Mouse (Mus musculus) cerebral cortex, adult 2 months (tissue): ENCODE results near the gene Mon2.

Experiments
- WGBS: fragments of 180-500 bp; shearing (Covaris S2); methylation state at CpG from one replicate; pipeline ENCODE4 v1.1.7; 2018; 5-methylcytosine and 5-hydroxymethylcytosine counted together

Mon2 gene

DNA sequence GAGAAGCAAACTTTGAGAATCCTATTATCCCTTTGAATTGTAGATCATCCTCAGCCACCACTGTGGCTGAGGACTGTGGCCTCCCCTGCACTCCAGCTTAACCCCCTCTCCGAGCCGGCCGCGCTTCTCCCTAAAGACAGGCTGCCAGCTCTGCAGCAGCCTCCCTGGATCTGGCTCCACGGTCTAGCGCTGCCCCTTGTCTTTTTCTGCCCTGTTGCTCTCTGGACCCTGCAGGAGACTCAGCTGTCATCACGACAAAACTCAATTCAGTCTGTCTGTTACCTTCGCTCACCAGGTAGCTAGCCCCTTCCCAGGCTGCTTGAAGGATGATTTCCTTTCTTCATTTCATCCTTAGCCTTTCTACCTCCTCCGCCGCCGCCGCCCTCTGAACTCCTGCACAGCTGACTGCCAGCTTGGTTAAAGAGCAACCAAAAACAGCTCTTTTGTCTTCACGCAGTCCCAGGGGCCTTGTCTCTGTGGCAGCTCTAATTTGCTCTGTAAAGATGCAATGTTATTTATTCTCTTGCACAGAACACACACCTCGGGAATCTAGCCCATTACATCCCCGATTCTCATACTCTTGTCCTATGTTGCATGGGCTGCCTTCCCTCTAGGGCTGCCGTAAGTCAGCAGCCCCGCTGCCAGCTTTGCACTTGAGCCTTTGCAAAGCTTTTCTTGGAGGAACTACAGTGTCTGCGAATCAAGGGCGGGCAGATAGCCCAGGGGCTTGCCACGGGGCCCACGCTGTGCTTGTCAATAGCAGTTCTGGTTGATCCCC is 112.7 kb downstream of the Mon2 start:
- 31% methylated on average over 21 of the region's 21 CpGs for WGBS

DNA sequence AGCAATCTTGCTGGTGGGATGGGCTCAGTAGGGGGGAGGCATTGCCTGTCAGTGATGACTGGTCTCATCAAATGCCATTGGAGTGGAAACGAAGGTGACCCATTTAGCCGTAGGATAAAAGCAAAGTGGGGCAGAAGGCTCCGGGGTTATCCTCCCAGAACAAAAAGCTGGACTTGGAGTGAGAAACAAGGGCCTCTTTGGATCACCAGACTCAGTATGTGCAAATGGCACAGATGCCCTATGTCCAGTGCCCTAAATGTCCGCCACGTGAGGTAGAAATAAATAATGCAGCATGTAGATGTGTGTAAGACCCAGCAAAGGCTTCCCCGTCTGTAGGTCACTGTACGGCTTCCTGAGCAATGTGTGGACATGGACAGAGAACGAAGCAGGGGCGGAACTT is 113.7 kb downstream of the Mon2 start:
- WGBS = 79% methylated on average over 9 of the region's 9 CpGs

DNA sequence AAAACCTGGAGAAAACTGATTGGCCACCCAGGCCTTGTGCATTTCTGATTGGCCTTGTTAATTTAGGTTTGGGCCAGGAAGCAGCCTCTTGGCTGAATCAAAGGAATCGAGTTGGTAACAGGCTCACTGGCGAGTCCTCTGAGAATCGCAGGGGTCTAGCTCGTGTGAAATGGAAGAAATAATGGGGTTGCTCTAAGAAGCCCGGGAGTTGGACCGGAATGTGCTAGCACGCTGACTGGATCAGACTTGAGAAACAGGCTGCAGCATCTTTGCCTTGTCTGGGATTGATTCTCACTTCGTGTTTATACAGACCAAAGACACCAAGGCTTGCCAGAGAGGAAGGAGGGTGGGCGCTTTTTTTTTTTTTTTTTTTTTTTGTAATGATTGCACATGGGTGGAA is 114.8 kb downstream of the Mon2 start:
- 56% methylated on average over 9 of the region's 9 CpGs for WGBS

DNA sequence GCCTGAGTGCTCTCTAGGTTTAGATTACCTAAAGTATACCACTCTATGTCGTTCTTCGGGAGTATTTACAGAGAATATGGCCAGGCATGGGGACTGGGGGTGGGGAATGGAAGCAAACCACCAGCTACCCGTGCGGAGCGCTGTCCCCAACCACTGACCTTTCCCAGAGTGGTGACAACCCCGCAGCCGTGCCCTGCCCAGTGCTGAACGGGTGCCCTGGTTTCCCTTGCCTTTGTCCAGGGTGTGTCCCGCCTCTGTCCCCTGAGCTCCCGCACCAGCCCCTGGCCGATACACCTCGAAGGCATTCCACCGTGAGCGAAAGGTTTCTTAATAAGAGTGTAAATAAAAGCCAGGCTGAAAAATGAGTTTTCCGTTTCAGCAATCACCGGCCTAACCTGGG is 115.6 kb downstream of the Mon2 start:
- 84% methylated on average over 16 of the region's 16 CpGs for WGBS

DNA sequence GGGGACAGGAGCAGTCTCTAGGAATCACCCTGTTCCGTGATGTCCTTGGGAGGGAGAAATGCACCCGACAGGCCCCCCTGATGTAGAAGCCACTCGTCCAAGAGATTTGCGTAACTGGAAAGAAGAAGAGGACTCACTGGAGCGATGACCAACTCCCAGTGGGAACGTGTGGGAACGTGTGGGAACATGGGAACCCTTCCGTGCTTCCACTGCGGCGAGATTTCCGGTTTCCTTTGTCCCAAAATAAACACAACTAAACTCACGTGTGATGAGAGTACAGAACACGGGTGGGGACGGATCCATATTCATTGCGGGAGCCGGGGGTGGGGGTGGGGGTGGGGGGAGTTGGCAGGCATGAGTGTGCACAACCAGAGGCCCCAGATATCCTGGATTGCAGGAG is 116.1 kb downstream of the Mon2 start:
- 70% methylated on average over 16 of the region's 16 CpGs for WGBS

- 90% methylated on average over 5 of the region's 5 CpGs for WGBS
Observed at GRCm38 (mm10) chr10:122958699-122959098, 117.6 kb downstream of the Mon2 start.

- 92% methylated on average over 2 of the region's 2 CpGs for WGBS
Observed at GRCm38 (mm10) chr10:122957918-122958317, 118.4 kb downstream of the Mon2 start.

DNA sequence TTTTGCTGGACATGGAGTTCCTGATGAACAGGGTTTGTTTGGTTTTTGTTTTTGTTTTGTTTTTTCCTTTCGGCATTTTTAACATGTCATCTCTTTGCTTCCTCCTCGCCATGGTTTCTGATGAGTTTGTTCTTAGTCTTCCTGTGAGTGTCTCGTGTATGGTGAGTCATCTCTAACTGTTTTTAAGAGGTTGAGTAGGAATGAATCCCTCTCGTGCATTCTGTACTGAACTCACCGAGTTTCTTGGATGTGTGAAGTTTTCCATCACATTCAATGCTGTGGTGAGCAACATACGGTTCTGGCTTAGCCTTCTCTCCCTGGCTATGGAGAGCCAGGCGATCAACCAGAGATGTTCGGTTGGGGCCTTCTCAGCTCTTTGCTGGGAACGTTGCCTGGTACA is 122.7 kb downstream of the Mon2 start:
- WGBS = 55% methylated on average over 9 of the region's 9 CpGs

DNA sequence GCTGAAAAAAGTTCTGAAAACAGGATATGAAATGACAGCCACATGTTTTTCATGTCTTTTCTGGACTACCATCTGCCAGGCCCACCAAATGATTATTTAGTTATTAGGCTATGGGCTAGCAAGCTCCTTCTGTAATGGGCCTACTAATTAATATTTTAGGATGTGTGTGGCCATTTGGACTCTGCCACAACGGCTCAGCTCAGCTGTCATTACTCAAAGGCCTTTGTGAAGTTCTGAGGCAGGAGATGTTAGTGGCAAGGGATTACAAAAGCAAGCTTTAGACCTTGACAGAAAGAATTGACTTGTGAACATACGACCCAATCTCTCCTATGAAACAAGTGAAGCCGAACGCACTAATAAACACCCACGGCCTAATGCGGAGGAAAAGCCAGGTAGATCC is 125.3 kb downstream of the Mon2 start:
- 88% methylated on average over 6 of the region's 6 CpGs for WGBS

GRCm38 (mm10) chr10:122944888-122945287 is 131.4 kb downstream of the Mon2 start:
- 85% methylated on average over 5 of the region's 5 CpGs for WGBS

GRCm38 (mm10) chr10:122943824-122944223 is 132.5 kb downstream of the Mon2 start:
- 86% methylated on average over 6 of the region's 6 CpGs for WGBS

DNA sequence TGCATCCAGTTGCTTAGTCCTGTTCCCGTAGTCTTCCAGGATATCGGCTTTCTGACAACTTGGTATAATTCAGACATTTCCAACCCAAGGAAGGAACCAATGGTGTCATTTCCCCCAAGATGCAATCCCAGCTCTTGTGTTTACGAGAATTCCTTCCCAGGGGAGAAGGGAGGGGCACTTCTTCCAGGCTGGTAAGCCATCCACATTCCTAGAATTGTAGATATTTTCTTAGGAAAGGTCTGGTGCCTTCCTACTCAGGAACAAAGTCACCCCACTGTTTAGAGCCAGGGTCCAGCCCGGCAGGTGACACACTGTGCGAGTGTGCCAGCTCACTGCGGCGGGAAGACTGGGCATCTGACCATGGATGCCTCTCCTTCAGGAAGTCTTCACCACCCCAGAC is 133.5 kb downstream of the Mon2 start:
- WGBS = 82% methylated on average over 7 of the region's 7 CpGs
